Mouse (Mus musculus) adipocyte (in vitro differentiated cells): ENCODE data around the gene Olfr193.
"Not testable (repeated sequence)": the region's sequence is repeated elsewhere in the genome, so short reads cannot be mapped to it uniquely, and the experiment has no call there.

ENCODE experiments used
- DNase-seq: peaks from one replicate; pipeline ENCODE4 v3.0.0-alpha.2; 2016; ENCODE audit warnings: low spot score

Olfr193 gene

DNA sequence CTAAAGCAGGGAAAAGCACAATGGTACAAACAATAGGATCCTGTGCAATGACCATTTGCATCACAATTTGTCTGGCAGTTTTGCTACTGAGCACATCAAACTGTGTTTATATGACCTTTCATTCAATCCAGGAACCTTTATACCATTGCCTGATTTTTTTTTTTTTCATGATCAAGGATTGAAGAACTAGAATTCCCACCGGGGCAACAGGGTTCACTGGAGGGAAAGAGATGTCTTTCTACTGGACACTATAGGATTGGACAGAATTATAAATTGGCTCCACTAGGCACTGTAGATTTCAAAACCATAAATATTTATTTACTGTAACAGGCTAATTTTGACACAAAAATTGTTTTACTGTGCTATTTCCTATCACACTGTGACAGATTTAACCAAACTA is at the start of gene Olfr193:
Olfr193 (minus strand) TSS at position 101 of the 400 bp plus-strand sequence.
- DNase-seq, result no peak

DNA sequence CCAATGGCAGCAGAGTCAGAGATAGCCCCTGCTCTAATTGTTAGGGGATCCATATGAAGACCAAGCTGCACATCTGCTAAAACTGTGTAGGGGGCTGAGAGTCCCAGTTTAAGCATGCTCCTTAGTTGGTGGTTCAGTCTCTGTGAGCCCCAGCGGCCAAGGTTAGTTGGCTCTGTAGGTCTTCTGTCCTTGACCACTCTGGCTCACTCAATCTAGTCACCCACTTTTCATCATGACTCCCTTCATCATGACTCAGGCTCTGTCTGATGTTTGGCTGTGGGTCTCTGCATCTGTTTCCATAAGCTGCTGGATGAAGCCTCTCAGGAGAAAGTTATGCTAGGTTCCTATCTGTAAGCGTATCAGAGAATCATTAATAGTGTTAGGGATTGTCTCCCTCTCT is 40.3 kb upstream of the Olfr193 start:
- no peak for DNase-seq

- DNase-seq, result no peak
These were observed 35.1 kb upstream of the Olfr193 start, which contains the start of gene Olfr195 for GRCm38 (mm10) chr16:59146746-59147145. TSS of gene Olfr195 (plus strand) at chr16:59147046.

DNA sequence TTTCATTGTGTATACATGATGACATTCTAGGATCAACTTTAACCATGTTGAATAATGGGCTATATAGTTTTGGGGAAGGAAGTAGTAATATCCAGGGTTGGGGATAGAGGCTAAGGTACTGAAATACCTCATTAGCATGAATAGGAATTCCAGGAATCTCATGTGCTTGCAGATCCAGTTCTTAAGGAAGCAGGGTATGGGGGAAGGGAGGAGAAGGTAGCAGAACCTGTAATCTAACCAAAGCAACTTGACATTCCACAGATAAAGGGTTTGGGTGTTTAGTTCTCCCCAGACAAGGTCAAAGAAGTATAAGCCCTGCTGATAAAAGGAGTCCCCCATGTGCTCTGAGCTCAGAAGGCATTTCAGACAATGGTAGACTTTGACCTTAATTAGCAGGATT is 29.4 kb upstream of the Olfr193 start:
- no peak for DNase-seq

GRCm38 (mm10) chr16:59130740-59131139 is 19.1 kb upstream of the Olfr193 start:
- DNase-seq, result no peak

GRCm38 (mm10) chr16:59120969-59121368 is 9.3 kb upstream of the Olfr193 start, which contains the start of gene Olfr194:
TSS of gene Olfr194 (minus strand) at chr16:59121069.
- no peak for DNase-seq

DNA sequence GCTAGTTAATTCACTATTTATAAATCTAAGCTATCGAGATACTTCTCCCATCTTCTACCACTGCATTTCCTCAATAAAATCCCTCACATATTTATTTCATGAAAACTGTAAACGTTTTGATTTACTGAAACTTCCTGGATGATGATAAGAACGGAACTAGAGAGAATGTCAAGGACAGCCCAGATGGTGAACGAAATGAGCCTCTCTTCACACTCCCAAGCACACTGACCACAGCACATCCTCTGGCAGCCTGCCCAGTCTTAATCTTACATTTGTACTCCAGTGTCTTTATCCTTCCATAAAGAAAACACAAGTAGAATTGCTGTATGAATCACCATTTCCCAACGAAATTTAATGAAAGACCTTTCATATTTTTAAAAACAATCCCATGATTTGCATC is 3.2 kb downstream of the Olfr193 start:
- not testable (repeated sequence) for DNase-seq

DNA sequence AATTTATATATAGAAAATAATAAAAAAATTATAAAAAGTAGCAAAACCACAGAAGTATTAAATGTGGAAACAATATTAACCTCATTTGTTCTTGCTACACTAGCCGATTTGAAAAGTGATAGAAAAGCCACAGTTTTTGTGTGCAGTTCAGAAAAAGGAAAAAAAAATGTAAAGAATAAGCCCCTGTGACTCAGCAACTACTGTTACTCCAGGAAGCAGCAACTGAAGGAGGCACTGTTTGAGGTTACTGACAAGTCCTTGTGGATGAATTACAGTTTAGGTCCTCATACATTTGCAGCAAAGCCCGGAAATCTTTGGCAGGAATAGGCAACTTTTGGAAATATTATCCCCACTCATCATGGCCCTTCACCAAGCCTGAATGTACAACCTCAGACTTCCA is 6.4 kb downstream of the Olfr193 start:
- no peak for DNase-seq

DNA sequence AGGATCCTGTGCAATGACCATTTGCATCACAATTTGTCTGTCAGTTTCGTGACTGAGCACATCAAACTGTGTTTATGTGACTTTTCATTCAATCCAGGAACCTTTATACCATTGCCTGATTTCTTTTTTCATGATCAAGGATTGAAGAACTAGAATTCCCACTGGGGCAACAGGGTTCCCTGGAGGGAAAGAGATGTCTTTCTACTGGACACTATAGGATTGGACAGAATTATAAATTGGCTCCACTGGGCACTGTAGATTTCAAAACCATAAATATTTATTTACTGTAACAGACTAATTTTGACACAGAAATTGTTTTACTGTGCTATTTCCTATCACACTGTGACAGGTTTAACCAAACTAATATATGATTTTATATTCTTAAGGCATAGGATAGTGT is 22.0 kb downstream of the Olfr193 start, which contains the start of gene Olfr191:
Olfr191 (minus strand) TSS at position 101 of the 400 bp plus-strand sequence.
- DNase-seq, result not testable (repeated sequence)

- not testable (repeated sequence) for DNase-seq
These were observed 30.6 kb downstream of the Olfr193 start for GRCm38 (mm10) chr16:59081113-59081512.

DNA sequence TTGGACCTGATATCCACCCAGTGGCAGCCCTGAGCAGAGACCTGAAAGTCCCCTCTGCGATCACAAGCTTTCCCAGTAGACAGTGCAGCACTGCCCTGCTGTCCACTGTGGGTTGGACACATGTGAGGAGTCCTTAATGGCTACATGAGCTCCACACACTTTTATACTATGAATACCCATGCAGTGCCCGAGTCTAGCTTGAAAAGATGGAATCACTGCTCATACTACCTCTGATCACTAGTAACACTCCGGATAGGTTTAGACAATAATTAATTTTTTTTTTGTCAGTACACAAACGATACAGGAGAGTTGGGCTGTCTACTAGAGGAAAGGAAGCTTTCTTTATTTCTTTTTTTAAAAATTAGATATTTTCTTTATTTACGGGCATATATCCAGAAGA is 33.8 kb downstream of the Olfr193 start, which contains the start of gene Olfr190:
Olfr190 (minus strand) TSS at position 101 of the 400 bp plus-strand sequence.
- DNase-seq, result no peak

DNA sequence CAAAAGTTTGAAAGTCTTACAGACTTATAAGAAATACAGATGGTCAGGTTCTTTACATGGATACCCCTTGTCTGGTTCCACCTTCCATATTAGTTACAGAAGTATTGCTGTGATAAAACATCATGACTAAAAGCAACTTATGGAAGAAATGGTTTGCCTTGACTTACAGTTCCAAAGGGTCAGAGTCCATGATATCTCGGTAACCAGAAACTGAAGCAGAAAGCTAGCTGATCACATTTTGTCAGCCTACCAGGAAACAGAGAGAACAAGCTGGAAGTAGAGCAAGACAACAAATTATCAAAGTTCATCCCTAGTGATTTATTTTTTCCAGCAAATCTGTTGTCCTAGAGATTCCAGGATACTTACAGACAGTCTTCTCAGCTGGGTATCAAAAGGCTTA is 38.2 kb downstream of the Olfr193 start:
- DNase-seq, result no peak

GRCm38 (mm10) chr16:59071755-59072154 is 39.9 kb downstream of the Olfr193 start:
- no peak for DNase-seq

DNA sequence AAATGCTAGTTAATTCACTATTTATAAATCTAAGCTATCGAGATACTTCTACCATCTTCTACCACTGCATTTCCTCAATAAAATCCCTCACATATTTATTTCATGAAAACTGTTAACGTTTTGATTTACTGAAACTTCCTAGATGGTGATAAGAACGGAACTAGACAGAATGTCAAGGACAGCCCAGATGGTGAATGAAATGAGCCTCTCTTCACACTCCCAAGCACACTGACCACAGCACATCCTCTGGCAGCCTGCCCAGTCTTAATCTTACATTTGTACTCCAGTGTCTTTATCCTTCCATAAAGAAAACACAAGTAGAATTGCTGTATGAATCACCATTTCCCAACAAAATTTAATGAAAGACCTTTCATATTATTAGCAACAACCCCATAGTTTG is 49.3 kb downstream of the Olfr193 start:
- DNase-seq, result not testable (repeated sequence)
